Mouse (Mus musculus) kidney, postnatal 36 days (tissue): Measurements from ENCODE around the gene Ythdf1.

Experiments
- DNase-seq, 2 experiments: peaks; one replicate each; pipeline ENCODE4 v3.0.0; 2021 to 2022; ENCODE audit warnings: mixed read lengths in 2 of 2

The Ythdf1 gene

GRCm38 (mm10) chr2:180905556-180906221 lies 15.1 kb downstream of the Ythdf1 start:
- DNase-seq, result no peak

- DNase-seq, result no peak
Measured at GRCm38 (mm10) chr2:180904435-180905208, 16.1 kb downstream of the Ythdf1 start.

- DNase-seq, result peak in 1 of 2 experiments; percentile 17
Measured at GRCm38 (mm10) chr2:180902086-180902485, 18.7 kb downstream of the Ythdf1 start.

GRCm38 (mm10) chr2:180897857-180898256 lies 22.9 kb downstream of the Ythdf1 start:
- no peak for DNase-seq

GRCm38 (mm10) chr2:180896819-180897625 lies 23.7 kb downstream of the Ythdf1 start:
- no peak for DNase-seq

- no peak for DNase-seq
Measured at GRCm38 (mm10) chr2:180895837-180896525, 24.8 kb downstream of the Ythdf1 start.

- DNase-seq, result no peak
Measured at GRCm38 (mm10) chr2:180895321-180895720, 25.4 kb downstream of the Ythdf1 start.

GRCm38 (mm10) chr2:180894734-180895133 lies 26.0 kb downstream of the Ythdf1 start:
- peak; percentile 43 to 76 for DNase-seq

GRCm38 (mm10) chr2:180894029-180894623 lies 26.6 kb downstream of the Ythdf1 start:
- DNase-seq, result peak; percentile 32 to 76

GRCm38 (mm10) chr2:180893537-180894028 lies 27.2 kb downstream of the Ythdf1 start:
- peak in 1 of 2 experiments; percentile 8 for DNase-seq

GRCm38 (mm10) chr2:180892841-180893521 lies 27.8 kb downstream of the Ythdf1 start:
- peak in 1 of 2 experiments; percentile 21 for DNase-seq

- DNase-seq, result no peak
Measured at GRCm38 (mm10) chr2:180891835-180892323, 28.9 kb downstream of the Ythdf1 start.

GRCm38 (mm10) chr2:180891075-180891834 lies 29.5 kb downstream of the Ythdf1 start:
- no peak for DNase-seq

GRCm38 (mm10) chr2:180890422-180891074 lies 30.2 kb downstream of the Ythdf1 start:
- DNase-seq, result no peak

- no peak for DNase-seq
Measured at GRCm38 (mm10) chr2:180889921-180890280, 30.8 kb downstream of the Ythdf1 start.

- no peak for DNase-seq
Measured at GRCm38 (mm10) chr2:180889271-180889920, 31.4 kb downstream of the Ythdf1 start.

- peak in 1 of 2 experiments; percentile 19 for DNase-seq
Measured at GRCm38 (mm10) chr2:180885270-180885669, 35.5 kb downstream of the Ythdf1 start.

GRCm38 (mm10) chr2:180881281-180881680 lies 39.5 kb downstream of the Ythdf1 start:
- DNase-seq, result peak in 1 of 2 experiments; percentile 14

- DNase-seq, result no peak
Measured at GRCm38 (mm10) chr2:180879365-180880067, 41.2 kb downstream of the Ythdf1 start.
